Mouse (Mus musculus) cerebellum, adult (tissue): ENCODE measurements around the gene Mep1a.
A peak's percentile ranks its signal among the peaks of the same experiment; 100 is the strongest.
"Not testable (repeated sequence)": the region's sequence is repeated elsewhere in the genome, so short reads cannot be mapped to it uniquely, and the experiment has no call there.

ENCODE experiments used
- ATAC-seq: cut with Nextera tagmentation; 2 replicates; pipeline ENCODE4 v1.9.2; 2017; ENCODE audit warnings: mild to moderate bottlenecking, moderate library complexity, mixed read lengths; ENCODE audit not compliant: insufficient number of reproducible peaks, low FRiP score, low TSS enrichment

Mep1a gene

GRCm38 (mm10) chr17:43502592-43502991 lies at the start of gene Mep1a:
Gene Mep1a (minus strand): TSS chr17:43502812.
- no peak for ATAC-seq

DNA sequence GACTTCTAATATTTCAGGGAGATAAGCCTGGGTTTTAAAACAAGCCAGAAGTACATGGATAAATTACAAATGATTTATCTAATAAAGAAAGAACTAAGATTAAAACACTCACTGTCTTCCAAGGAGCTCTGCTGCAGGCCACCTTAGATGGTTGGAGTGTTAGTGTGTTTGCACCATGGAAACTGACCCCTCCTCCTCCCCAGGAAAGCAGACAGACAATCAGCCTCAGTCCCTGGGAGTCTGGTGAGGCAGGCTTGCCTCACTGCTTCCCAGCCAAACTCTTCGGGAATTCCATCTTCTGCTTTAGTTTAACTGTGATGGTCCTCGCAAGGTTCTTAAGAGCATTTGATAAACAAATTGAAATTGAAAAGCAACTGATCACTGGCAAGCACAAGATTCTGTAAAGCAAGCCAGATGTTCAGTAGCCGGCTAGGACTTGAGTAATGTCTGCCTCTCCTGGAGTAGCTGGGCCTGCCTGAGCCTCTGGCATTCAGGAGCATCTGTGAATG lies 48.6 kb upstream of the Mep1a start:
- no peak for ATAC-seq

- ATAC-seq: no peak
These were observed 41.4 kb upstream of the Mep1a start for GRCm38 (mm10) chr17:43544040-43544439.

- no peak for ATAC-seq
These were observed 40.9 kb upstream of the Mep1a start, which contains the start of gene Ankrd66 for GRCm38 (mm10) chr17:43543539-43543938. Gene Ankrd66 (minus strand): TSS chr17:43543639.

DNA sequence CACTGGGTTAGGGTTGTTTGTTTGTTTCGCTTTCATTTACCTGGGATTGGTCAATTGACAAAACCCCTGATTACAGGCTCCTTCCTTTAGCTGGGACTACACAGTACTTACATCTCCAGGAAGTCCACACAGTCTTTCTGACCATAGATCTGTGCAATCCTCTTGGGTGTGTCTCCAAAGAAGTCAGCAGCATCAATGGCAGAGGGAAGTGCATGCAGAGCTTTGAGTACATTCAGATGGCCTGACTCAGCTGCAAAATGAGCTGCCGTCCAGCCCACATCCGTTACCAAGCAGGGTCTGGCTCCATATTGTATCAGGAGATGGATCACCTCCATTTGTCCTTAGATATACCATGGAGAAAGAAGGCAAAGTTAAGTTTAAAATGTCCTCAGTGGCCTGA lies 36.2 kb upstream of the Mep1a start:
- ATAC-seq: no peak

DNA sequence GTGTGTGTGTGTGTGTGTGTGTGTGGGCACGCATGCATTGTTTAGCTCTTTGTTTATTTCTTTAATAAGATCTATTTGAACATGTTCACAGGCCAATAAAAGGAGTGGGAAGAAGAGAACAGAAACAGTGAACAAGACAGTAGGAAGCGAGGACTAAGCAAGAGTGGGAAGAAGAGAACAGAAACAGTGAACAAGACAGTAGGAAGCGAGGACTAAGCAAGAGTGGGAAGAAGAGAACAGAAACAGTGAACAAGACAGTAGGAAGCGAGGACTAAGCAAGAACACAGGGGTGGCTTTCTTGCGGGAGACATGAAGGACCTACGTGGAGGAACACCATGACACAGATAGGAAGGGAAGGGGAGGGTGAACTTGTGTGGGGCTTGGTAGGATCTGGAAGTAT lies 34.2 kb upstream of the Mep1a start:
- ATAC-seq: not testable (repeated sequence)

GRCm38 (mm10) chr17:43534362-43535222 lies 32.0 kb upstream of the Mep1a start:
- ATAC-seq: peak; percentile 56

DNA sequence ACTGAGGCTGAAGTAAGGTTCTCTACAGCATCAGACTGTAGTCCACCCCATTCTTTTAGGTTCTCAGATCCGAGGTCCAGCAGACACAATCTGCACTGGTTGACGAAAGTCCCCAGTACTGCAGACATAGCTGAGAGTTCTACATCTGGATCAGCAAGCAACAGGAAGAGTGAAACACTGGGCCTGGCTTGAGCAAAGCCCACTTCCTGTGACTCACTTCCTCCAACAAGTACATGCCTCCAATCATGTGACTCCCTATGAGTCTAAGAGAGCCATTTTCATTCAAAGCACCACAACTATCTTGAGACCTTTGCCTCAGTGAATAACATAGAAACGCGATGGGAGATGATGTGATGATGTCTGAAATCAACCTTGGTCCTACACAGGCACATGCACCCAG lies 28.6 kb upstream of the Mep1a start:
- no peak for ATAC-seq

- no peak for ATAC-seq
These were observed 27.9 kb upstream of the Mep1a start for GRCm38 (mm10) chr17:43530507-43530906.

DNA sequence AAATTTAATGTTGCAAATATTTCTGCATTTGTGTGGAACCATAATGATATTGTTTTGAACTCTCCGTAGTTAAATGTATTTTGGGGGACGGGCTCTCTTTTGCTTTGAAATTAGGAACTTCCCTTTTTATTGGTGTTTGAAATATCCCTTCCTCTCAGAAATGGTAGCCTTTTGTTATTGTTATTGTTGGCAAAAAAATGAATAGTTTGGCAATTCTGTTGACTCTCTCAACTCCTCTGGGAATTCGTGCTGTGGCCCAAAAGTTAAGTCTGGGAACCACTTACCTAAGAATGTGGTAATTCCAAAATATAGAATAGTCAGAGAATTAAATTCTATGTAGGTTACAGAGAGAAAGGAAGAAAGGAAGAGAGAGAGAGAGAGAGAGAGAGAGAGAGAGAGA lies 17.6 kb upstream of the Mep1a start:
- no peak for ATAC-seq

GRCm38 (mm10) chr17:43518644-43519409 lies 16.2 kb upstream of the Mep1a start:
- peak; percentile 52; the same call in 1 of the 2 replicates for ATAC-seq

- ATAC-seq: no peak
These were observed 8.2 kb upstream of the Mep1a start for GRCm38 (mm10) chr17:43510782-43511181.

DNA sequence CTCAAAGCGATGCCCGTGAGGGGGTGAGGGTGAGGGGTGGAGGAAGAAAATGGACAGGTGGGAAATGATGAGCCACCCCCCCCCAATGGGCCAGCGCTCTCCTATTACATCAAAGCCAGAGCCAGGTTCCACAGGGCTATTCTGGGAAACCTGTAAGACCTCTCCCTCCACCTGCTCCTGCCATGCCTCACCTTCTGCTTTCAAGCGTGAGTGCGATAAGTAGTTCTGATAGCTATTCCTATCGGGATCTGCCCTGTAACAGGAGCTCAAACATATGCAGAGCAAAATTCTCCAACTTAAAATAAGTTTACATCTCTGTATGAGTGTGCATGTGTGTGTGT lies 2.0 kb upstream of the Mep1a start:
- ATAC-seq: no peak

- ATAC-seq: no peak
These were observed 1.4 kb upstream of the Mep1a start for GRCm38 (mm10) chr17:43503861-43504593.

- no peak for ATAC-seq
These were observed 981 bp downstream of the Mep1a start for GRCm38 (mm10) chr17:43501631-43502030.

- no peak for ATAC-seq
These were observed 1.4 kb downstream of the Mep1a start for GRCm38 (mm10) chr17:43501223-43501622.

DNA sequence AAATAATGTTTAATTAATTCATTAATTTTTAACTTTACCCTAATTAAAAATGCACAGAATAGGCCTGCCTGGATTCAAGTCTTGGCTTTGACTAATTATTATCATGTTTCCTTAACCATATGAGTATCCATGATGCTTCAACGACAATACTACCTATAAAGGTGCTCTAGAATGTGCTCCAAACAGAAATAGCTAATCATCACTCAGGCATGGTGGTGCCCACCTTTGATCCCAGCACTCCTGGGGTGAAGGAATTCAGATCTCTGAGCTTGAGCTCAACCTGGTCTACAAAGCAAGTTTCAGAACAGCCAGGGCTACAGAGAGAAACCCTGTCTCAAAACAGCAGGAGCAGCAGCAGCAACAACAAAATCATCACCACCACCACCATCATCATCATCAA lies 2.1 kb downstream of the Mep1a start:
- ATAC-seq: no peak

GRCm38 (mm10) chr17:43497521-43497920 lies 5.1 kb downstream of the Mep1a start:
- no peak for ATAC-seq

DNA sequence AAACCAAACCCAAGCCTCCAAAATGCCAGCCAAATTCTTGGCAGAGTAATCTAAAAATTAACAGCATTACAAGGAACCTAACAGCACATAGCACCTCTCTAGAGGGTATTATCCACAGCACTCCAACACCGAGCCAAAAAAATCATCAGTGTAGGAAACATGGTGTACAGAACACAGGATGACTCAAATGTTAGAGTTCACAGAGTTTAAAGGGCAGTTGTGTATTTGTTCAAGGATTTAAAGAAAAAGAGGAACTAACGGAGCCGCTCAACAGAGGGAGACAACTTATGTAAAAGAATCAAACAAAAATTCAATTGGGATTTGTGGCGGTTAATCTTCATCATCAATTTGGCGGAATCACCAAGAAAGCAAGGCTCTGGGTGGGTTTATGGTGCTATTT lies 7.1 kb downstream of the Mep1a start:
- no peak for ATAC-seq

DNA sequence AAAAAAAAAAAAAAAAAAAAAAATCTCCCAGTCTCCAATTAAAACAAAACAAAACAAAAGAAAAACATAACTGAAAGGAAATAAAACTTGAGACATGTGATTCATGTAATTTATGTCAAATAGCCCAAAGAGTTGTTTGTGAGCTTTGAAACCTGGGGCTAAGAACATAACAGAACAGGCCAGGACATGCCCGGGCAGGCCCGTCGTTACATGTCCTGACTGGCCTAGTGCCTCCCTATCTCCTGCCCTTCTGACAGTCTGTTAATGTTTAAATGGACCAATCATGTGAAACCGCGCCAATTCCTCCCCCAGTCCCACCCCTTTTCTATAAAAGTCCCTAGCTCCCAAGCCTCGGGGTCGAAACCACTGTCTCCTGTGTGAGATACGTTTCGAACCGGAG lies 12.2 kb downstream of the Mep1a start:
- ATAC-seq: not testable (repeated sequence)
